8 mouse cellular contexts compared by ENCODE assay signal in genomic region chr10:80752079-80752625, GRCm38 (mm10). TPM values are rescaled to one million over a fixed set of nuclear protein-coding genes. Genes with fewer than 3 reads are reported as not detected.
DNase-seq lines count a peak whose midpoint lies in the region; ATAC-seq and TF ChIP-seq lines count a peak whose summit lies in the region.

No protein-coding gene starts in this region.

- TF ChIP-seq EP300 in liver, postnatal 0 days (IDR thresholded peaks at IDR 0.05; ENCODE audit: low read depth) = no peak

- peak overlapping the region; percentile 69 for H3K27ac ChIP-seq in intestine, embryonic 14.5 days (ENCODE audit: low read depth)
- peak overlapping the region; percentile 67 for H3K27ac ChIP-seq in liver, postnatal 0 days (ENCODE audit: low read depth)
- no peak overlapping the region for H3K27ac ChIP-seq in neural tube, embryonic 14.5 days (ENCODE audit: low read depth, low read length)

- H3K27me3 ChIP-seq in intestine, embryonic 14.5 days (replicated peaks; ENCODE audit: control insufficient read depth, insufficient read depth, low read length) = no peaks in the 10 kb centered on the region
- no peaks in the 10 kb centered on the region for H3K27me3 ChIP-seq in liver, postnatal 0 days (ENCODE audit: insufficient read depth, low read length)
- no peaks in the 10 kb centered on the region for H3K27me3 ChIP-seq in neural tube, embryonic 14.5 days (ENCODE audit: control insufficient read depth, insufficient read depth, low read length)

- WGBS in intestine, embryonic 14.5 days = 3% methylated on average over 6 of the region's 6 CpGs
- 2% methylated on average over 6 of the region's 6 CpGs for WGBS in liver, postnatal 0 days (ENCODE audit: insufficient replicate concordance)
- 4% methylated on average over 6 of the region's 6 CpGs for WGBS in neural tube, embryonic 14.5 days

- peak; percentile 59 for ATAC-seq in common myeloid progenitor, adult 5-6 weeks (replicated peaks; ENCODE audit: low read depth, poor library complexity, severe bottlenecking)
- ATAC-seq in intestine, embryonic 14.5 days (replicated peaks; ENCODE audit: low FRiP score, low TSS enrichment, low read depth) = peak; percentile 58
- ATAC-seq in liver, postnatal 0 days = peak; percentile 49
- peak; percentile 38; the same call in 1 of the 2 replicates for ATAC-seq in neural tube, embryonic 14.5 days (ENCODE audit: low read depth)

- no peaks in the 10 kb centered on the region for H3K9me3 ChIP-seq in intestine, embryonic 14.5 days (ENCODE audit: control insufficient read depth, low read length)
- H3K9me3 ChIP-seq in liver, postnatal 0 days (ENCODE audit: low read length) = no peaks in the 10 kb centered on the region
- no peaks in the 10 kb centered on the region for H3K9me3 ChIP-seq in neural tube, embryonic 14.5 days (ENCODE audit: control insufficient read depth, low read length)

- H3K4me3 ChIP-seq in intestine, embryonic 14.5 days (ENCODE audit: low read depth, low read length) = peak overlapping the region; percentile 0; the same call in 1 of the 2 replicates
- H3K4me3 ChIP-seq in liver, postnatal 0 days (ENCODE audit: low read depth, low read length) = peak overlapping the region; percentile 18; the same call in 1 of the 2 replicates
- no peak overlapping the region for H3K4me3 ChIP-seq in neural tube, embryonic 14.5 days (ENCODE audit: low read depth, low read length)

- no peak overlapping the region for H3K9ac ChIP-seq in intestine, embryonic 14.5 days (ENCODE audit: low read length)
- peak overlapping the region; percentile 23; the same call in 1 of the 2 replicates for H3K9ac ChIP-seq in liver, postnatal 0 days (replicated peaks)
- no peak overlapping the region for H3K9ac ChIP-seq in neural tube, embryonic 14.5 days (replicated peaks; ENCODE audit: low read depth, low read length)

- peak; percentile 78 for DNase-seq in left cerebral cortex, postnatal 4 days
- DNase-seq in left cerebral cortex, postnatal 25 days (ENCODE audit: low spot score in 2 of 2) = no peak
- peak; percentile 83 for DNase-seq in gastrocnemius, postnatal 25 days
- DNase-seq in intestine, embryonic 14.5 days (ENCODE audit: low spot score) = peak; percentile 92
- DNase-seq in liver, postnatal 0 days = peak; percentile 92
- peak; percentile 73 for DNase-seq in thymus, postnatal 25 days

- H3K36me3 ChIP-seq in intestine, embryonic 14.5 days (ENCODE audit: control insufficient read depth, insufficient read depth, low read length) = no peaks in the 10 kb centered on the region
- H3K36me3 ChIP-seq in liver, postnatal 0 days (replicated peaks; ENCODE audit: insufficient read depth, low read length) = no peaks in the 10 kb centered on the region
- no peaks in the 10 kb centered on the region for H3K36me3 ChIP-seq in neural tube, embryonic 14.5 days (ENCODE audit: control insufficient read depth, insufficient read depth, low read length)

- H3K4me1 ChIP-seq in intestine, embryonic 14.5 days (replicated peaks; ENCODE audit: control insufficient read depth, insufficient read depth, low read length) = peaks cover 19% of the 10 kb centered on the region
- peaks cover 36% of the 10 kb centered on the region for H3K4me1 ChIP-seq in liver, postnatal 0 days (ENCODE audit: insufficient read depth)
- peaks cover 14% of the 10 kb centered on the region for H3K4me1 ChIP-seq in neural tube, embryonic 14.5 days (ENCODE audit: control insufficient read depth, insufficient read depth, low read length)

- H3K4me2 ChIP-seq in intestine, embryonic 14.5 days (ENCODE audit: low read length) = peak overlapping the region; percentile 47
- peak overlapping the region; percentile 67 for H3K4me2 ChIP-seq in liver, postnatal 0 days (ENCODE audit: low read depth, low read length)
- peak overlapping the region; percentile 29; the same call in 1 of the 2 replicates for H3K4me2 ChIP-seq in neural tube, embryonic 14.5 days (ENCODE audit: low read depth, low read length)

- no peak for TF ChIP-seq CTCF in liver, postnatal 0 days (IDR thresholded peaks at IDR 0.05; ENCODE audit: low read depth)

- intact Hi-C loops in left cerebral cortex, postnatal 4 days (cut with DNase I) = no loop called here
- intact Hi-C loops in left cerebral cortex, postnatal 25 days (cut with DNase I) = no loop called here

RNA-seq across cellular contexts. Expression of gene Dot1l, which starts 2.9 kb away (rescaled TPM):
- total RNA-seq in left cerebral cortex, postnatal 4 days (2021) = 10 to 100 TPM; 62.1 TPM
- total RNA-seq in left cerebral cortex, postnatal 25 days (2021) = 10 to 100 TPM; 46.5 to 56.0 TPM
- 7.6 and 19.5 TPM in 2 replicates for total RNA-seq in common myeloid progenitor, adult 5-6 weeks (2017)
- total RNA-seq in gastrocnemius, postnatal 25 days (2021) = 10 to 100 TPM; 24.6 TPM
- 21.1 and 22.7 TPM in 2 replicates for polyA plus RNA-seq in intestine, embryonic 14.5 days (2014; fragmentation: Nextera tagmentation; extraction: Ambion mirVana)
- polyA plus RNA-seq in liver, postnatal 0 days (2015; fragmentation: Nextera tagmentation; extraction: Ambion mirVana) = 4.6 TPM in 2 replicates
- 23.6 and 27.3 TPM in 2 replicates for polyA plus RNA-seq in neural tube, embryonic 14.5 days (2014; fragmentation: Nextera tagmentation; extraction: Ambion mirVana)

RNA-seq across cellular contexts. Expression of gene Ap3d1, which starts 10.1 kb away (rescaled TPM):
- total RNA-seq in left cerebral cortex, postnatal 4 days (2021) = 100 to 1,000 TPM; 142 to 145 TPM
- total RNA-seq in left cerebral cortex, postnatal 25 days (2021) = 100 to 1,000 TPM; 142 to 145 TPM
- total RNA-seq in common myeloid progenitor, adult 5-6 weeks (2017) = 33.6 and 39.4 TPM in 2 replicates
- 10 to 100 TPM; 22.1 to 25.0 TPM for total RNA-seq in gastrocnemius, postnatal 25 days (2021)
- polyA plus RNA-seq in intestine, embryonic 14.5 days (2014; fragmentation: Nextera tagmentation; extraction: Ambion mirVana) = 74.1 and 77.4 TPM in 2 replicates
- polyA plus RNA-seq in liver, postnatal 0 days (2015; fragmentation: Nextera tagmentation; extraction: Ambion mirVana) = 16.4 and 19.0 TPM in 2 replicates
- polyA plus RNA-seq in neural tube, embryonic 14.5 days (2014; fragmentation: Nextera tagmentation; extraction: Ambion mirVana) = 109 and 125 TPM in 2 replicates

RNA-seq across cellular contexts. Expression of gene Sf3a2, which starts 45.8 kb away (rescaled TPM):
- total RNA-seq in left cerebral cortex, postnatal 4 days (2021) = 10 to 100 TPM; 58.0 to 58.2 TPM
- total RNA-seq in left cerebral cortex, postnatal 25 days (2021) = 10 to 100 TPM; 43.9 to 50.3 TPM
- 26.6 and 46.7 TPM in 2 replicates for total RNA-seq in common myeloid progenitor, adult 5-6 weeks (2017)
- total RNA-seq in gastrocnemius, postnatal 25 days (2021) = 10 to 100 TPM; 24.0 to 24.9 TPM
- polyA plus RNA-seq in intestine, embryonic 14.5 days (2014; fragmentation: Nextera tagmentation; extraction: Ambion mirVana) = 85.4 and 89.3 TPM in 2 replicates
- 20.9 and 22.2 TPM in 2 replicates for polyA plus RNA-seq in liver, postnatal 0 days (2015; fragmentation: Nextera tagmentation; extraction: Ambion mirVana)
- 63.3 and 66.8 TPM in 2 replicates for polyA plus RNA-seq in neural tube, embryonic 14.5 days (2014; fragmentation: Nextera tagmentation; extraction: Ambion mirVana)

RNA-seq across cellular contexts. Expression of gene Plekhj1, which starts 46.3 kb away (rescaled TPM):
- 10 to 100 TPM; 73.2 to 86.2 TPM for total RNA-seq in left cerebral cortex, postnatal 4 days (2021)
- 10 to 100 TPM; 57.5 to 62.4 TPM for total RNA-seq in left cerebral cortex, postnatal 25 days (2021)
- total RNA-seq in common myeloid progenitor, adult 5-6 weeks (2017) = 36.7 and 43.0 TPM in 2 replicates
- 10 to 100 TPM; 22.4 to 27.3 TPM for total RNA-seq in gastrocnemius, postnatal 25 days (2021)
- 125 TPM in 2 replicates for polyA plus RNA-seq in intestine, embryonic 14.5 days (2014; fragmentation: Nextera tagmentation; extraction: Ambion mirVana)
- 42.0 and 43.7 TPM in 2 replicates for polyA plus RNA-seq in liver, postnatal 0 days (2015; fragmentation: Nextera tagmentation; extraction: Ambion mirVana)
- polyA plus RNA-seq in neural tube, embryonic 14.5 days (2014; fragmentation: Nextera tagmentation; extraction: Ambion mirVana) = 126 and 127 TPM in 2 replicates

RNA-seq across cellular contexts. Expression of gene Izumo4, which starts 50.2 kb away (rescaled TPM):
- 10 to 100 TPM; 46.3 to 53.6 TPM for total RNA-seq in left cerebral cortex, postnatal 4 days (2021)
- 10 to 100 TPM; 35.9 to 42.5 TPM for total RNA-seq in left cerebral cortex, postnatal 25 days (2021)
- 6.4 and 10.4 TPM in 2 replicates for total RNA-seq in common myeloid progenitor, adult 5-6 weeks (2017)
- total RNA-seq in gastrocnemius, postnatal 25 days (2021) = 1 to 10 TPM; 2.4 to 3.8 TPM
- 15.5 and 15.9 TPM in 2 replicates for polyA plus RNA-seq in intestine, embryonic 14.5 days (2014; fragmentation: Nextera tagmentation; extraction: Ambion mirVana)
- 7.9 and 10.4 TPM in 2 replicates for polyA plus RNA-seq in liver, postnatal 0 days (2015; fragmentation: Nextera tagmentation; extraction: Ambion mirVana)
- polyA plus RNA-seq in neural tube, embryonic 14.5 days (2014; fragmentation: Nextera tagmentation; extraction: Ambion mirVana) = 24.9 and 29.5 TPM in 2 replicates

Comparison
In these comparisons a context has a peak if more than half of its experiments do, and no peak if none do; other contexts are left out.
1. DNase-seq: peak in left cerebral cortex, postnatal 4 days (single experiment), gastrocnemius, postnatal 25 days (single experiment), intestine, embryonic 14.5 days (single experiment), liver, postnatal 0 days (single experiment) and thymus, postnatal 25 days (single experiment); none in left cerebral cortex, postnatal 25 days (0 of 2).
2. Peak in every context shown above with its lines, with median percentiles within 50 percentile points of each other: ATAC-seq and H3K4me2 ChIP-seq.